Mouse (Mus musculus) E14TG2a.4 (cell line): ENCODE measurements around the gene Cdh18.

Experiments
- CTCF ChIP-seq: conservative IDR thresholded peaks from 2 replicates; pipeline ENCODE4 v1.5.1; 2014; ENCODE audit warnings: low read length
- NANOG ChIP-seq: IDR thresholded peaks from 2 replicates; pipeline ENCODE4 v1.6.1; 2014; ENCODE audit warnings: borderline replicate concordance, low read length, mixed read lengths

GRCm38 (mm10) chr15:23035551-23036207 lies 486.9 kb downstream of the Cdh18 start:
- no peak for TF ChIP-seq CTCF
- no peak for TF ChIP-seq NANOG
